Mouse (Mus musculus) liver, adult 2 months (tissue): ENCODE results near the gene Rpl12. TPM values are rescaled to one million over a fixed set of nuclear protein-coding genes. Genes with fewer than 3 reads are reported as not detected.

Source experiments
- DNase-seq: peaks from one replicate; pipeline ENCODE4 v3.0.0-alpha.2; 2011; ENCODE audit warnings: low read depth, low spot score; ENCODE audit errors: extremely low read depth
- H3K27ac ChIP-seq: fragments of 200-500 bp; replicated peaks from 2 replicates; pipeline ENCODE4 v1.5.1; 2012; ENCODE audit warnings: low read depth, mild to moderate bottlenecking, control low read depth, inconsistent platforms, low read length; ENCODE audit not compliant: insufficient read depth
- H3K27me3 ChIP-seq: fragments of 200-500 bp; 2 replicates; pipeline ENCODE4 v1.6.1; 2012; ENCODE audit warnings: mild to moderate bottlenecking, moderate library complexity, low read length, inconsistent platforms; ENCODE audit not compliant: control insufficient read depth, insufficient read depth
- H3K36me3 ChIP-seq: fragments of 200-500 bp; 2 replicates; pipeline ENCODE4 v1.6.1; 2012; ENCODE audit warnings: low read length, inconsistent platforms; ENCODE audit not compliant: control insufficient read depth, insufficient read depth
- H3K4me1 ChIP-seq: fragments of 200-500 bp; 2 replicates; pipeline ENCODE4 v1.6.1; 2011; ENCODE audit warnings: low read length; ENCODE audit not compliant: control insufficient read depth, insufficient read depth
- H3K4me3 ChIP-seq: fragments of 200-500 bp; 2 replicates; pipeline ENCODE4 v1.5.1; 2011; ENCODE audit warnings: low read depth, mild to moderate bottlenecking, control low read depth, low read length, moderate library complexity; ENCODE audit not compliant: insufficient read depth
- H3K79me2 ChIP-seq: fragments of 200-500 bp; 2 replicates; pipeline ENCODE4 v1.6.1; 2012; ENCODE audit warnings: inconsistent platforms, mild to moderate bottlenecking, low read length, moderate library complexity; ENCODE audit not compliant: control insufficient read depth, insufficient read depth
- H3K9ac ChIP-seq: fragments of 200-500 bp; 2 replicates; pipeline ENCODE4 v1.6.1; 2012; ENCODE audit warnings: low read depth, mild to moderate bottlenecking, control low read depth, inconsistent platforms, low read length
- CTCF ChIP-seq: fragments of 200-500 bp; IDR thresholded peaks from 2 replicates; pipeline ENCODE4 v1.5.1; 2011; ENCODE audit warnings: low read depth, low read length, control low read depth
- POLR2A ChIP-seq: fragments of 200-500 bp; IDR thresholded peaks from 2 replicates; pipeline ENCODE4 v1.6.1; 2011; ENCODE audit warnings: low read length, control low read depth; ENCODE audit not compliant: insufficient read depth; ENCODE audit errors: extremely low read depth
- WGBS: fragments of 180-500 bp; shearing (Covaris S2); methylation state at CpG from one replicate; pipeline ENCODE4 v1.1.7; 2018; 5-methylcytosine and 5-hydroxymethylcytosine counted together
- polyA plus RNA-seq: library from polyadenylated mRNA; depleted of rRNA; stranded (reverse); fragments of >200 nt; gene quantifications from 2 replicates; pipeline ENCODE4 v1.2.3, GENCODE M21; 2012
- total RNA-seq: library from RNA; depleted of rRNA; stranded (reverse); fragments of >200 nt; gene quantifications from 2 replicates; pipeline ENCODE4 v1.2.3, GENCODE M21; 2014

Rpl12 gene
- total and polyA plus RNA-seq, 2 experiments = 158 to 473 TPM

GRCm38 (mm10) chr2:32964659-32965457, 3.5 kb downstream of the Rpl12 start:
- TF ChIP-seq POLR2A = no peak
- TF ChIP-seq CTCF = no peak
- no peak overlapping the region for H3K27ac ChIP-seq
- H3K4me1 ChIP-seq = peaks cover 27% of the 10 kb centered on the region
- DNase-seq = no peak
- H3K9ac ChIP-seq = no peak overlapping the region
- peaks cover 5% of the 10 kb centered on the region; the same call in 1 of the 2 replicates for H3K79me2 ChIP-seq
- H3K4me3 ChIP-seq = no peak overlapping the region
- no peaks in the 10 kb centered on the region for H3K27me3 ChIP-seq
- peaks cover 10% of the 10 kb centered on the region for H3K36me3 ChIP-seq
- 67% methylated on average over 10 of the region's 10 CpGs for WGBS

- Histone ChIP-seq H3K27me3 (no peaks in the 10 kb centered on the region), H3K79me2 (peaks cover 5% of the 10 kb centered on the region; the same call in 1 of the 2 replicates), H3K36me3 (peaks cover 10% of the 10 kb centered on the region), H3K9ac (no peak overlapping the region), H3K27ac (no peak overlapping the region), H3K4me3 (no peak overlapping the region), H3K4me1 (peaks cover 24% of the 10 kb centered on the region)
- DNase-seq = peak; percentile 7
- TF ChIP-seq CTCF (no peak), POLR2A (no peak)
- WGBS = 12% methylated on average over 7 of the region's 7 CpGs
Observed at GRCm38 (mm10) chr2:32965511-32966183, 4.3 kb downstream of the Rpl12 start.

- under 1% methylated on average over 13 of the region's 13 CpGs for WGBS
- Histone ChIP-seq H3K27me3 (no peaks in the 10 kb centered on the region), H3K79me2 (peaks cover 5% of the 10 kb centered on the region; the same call in 1 of the 2 replicates), H3K36me3 (peaks cover 10% of the 10 kb centered on the region), H3K9ac (peak overlapping the region; percentile 79), H3K27ac (peak overlapping the region; percentile 84), H3K4me3 (peak overlapping the region; percentile 65), H3K4me1 (peaks cover 21% of the 10 kb centered on the region)
- peak; percentile 67 for DNase-seq
- TF ChIP-seq CTCF (no peak), POLR2A (no peak)
Observed at GRCm38 (mm10) chr2:32966184-32966688, 4.9 kb downstream of the Rpl12 start.

GRCm38 (mm10) chr2:32966689-32967631, 5.6 kb downstream of the Rpl12 start:
- Histone ChIP-seq H3K27me3 (no peaks in the 10 kb centered on the region), H3K27ac (peak overlapping the region; percentile 84), H3K79me2 (peaks cover 4% of the 10 kb centered on the region; the same call in 1 of the 2 replicates), H3K36me3 (peaks cover 10% of the 10 kb centered on the region), H3K9ac (peak overlapping the region; percentile 79), H3K4me3 (peak overlapping the region; percentile 65), H3K4me1 (peaks cover 20% of the 10 kb centered on the region)
- peak; percentile 83 for DNase-seq
- under 1% methylated on average over 55 of the region's 55 CpGs for WGBS
- TF ChIP-seq CTCF (peak; percentile 51; the same call in 1 of the 2 replicates), POLR2A (peak; percentile 81)

- H3K4me3 ChIP-seq = no peak overlapping the region
- H3K4me1 ChIP-seq = peaks cover 9% of the 10 kb centered on the region
- H3K79me2 ChIP-seq = no peaks in the 10 kb centered on the region
- H3K27me3 ChIP-seq = no peaks in the 10 kb centered on the region
- no peak overlapping the region for H3K27ac ChIP-seq
- WGBS = 70% methylated on average over 9 of the region's 9 CpGs
- H3K9ac ChIP-seq = no peak overlapping the region
- H3K36me3 ChIP-seq = peaks cover 10% of the 10 kb centered on the region
- no peak for TF ChIP-seq CTCF
- no peak for TF ChIP-seq POLR2A
- no peak for DNase-seq
Observed at GRCm38 (mm10) chr2:32968024-32968614, 6.8 kb downstream of the Rpl12 start.
